Mouse (Mus musculus) granulocyte monocyte progenitor cell, adult 5-6 weeks (primary cell): Measurements from ENCODE around the gene Ptprd. TPM values are rescaled to one million over a fixed set of nuclear protein-coding genes. Genes with fewer than 3 reads are reported as not detected.

ENCODE experiments used
- ATAC-seq: replicated peaks from 2 replicates; pipeline ENCODE4 v1.8.0; 2016; ENCODE audit warnings: mild to moderate bottlenecking, moderate TSS enrichment, inconsistent platforms; ENCODE audit not compliant: poor library complexity, severe bottlenecking
- total RNA-seq, 2 experiments: library from RNA; stranded (forward) in 1 of 2; stranded (reverse) in 1 of 2; fragments of 200-712, 200-1000 nt in 1 of 2; fragments of >200 nt in 1 of 2; fragmentation: Nextera tagmentation in 1 of 2; gene quantifications; 2 replicates each; pipeline ENCODE4 v1.2.3; 2014 to 2017

Ptprd gene
- total RNA-seq, 2 experiments from 2014 or later = not detected

- ATAC-seq = no peak
Measured at GRCm38 (mm10) chr4:76282886-76283285, 1928.9 kb downstream of the Ptprd start.

GRCm38 (mm10) chr4:76262727-76263126 lies 1949.0 kb downstream of the Ptprd start:
- no peak for ATAC-seq

GRCm38 (mm10) chr4:76260686-76261085 lies 1951.1 kb downstream of the Ptprd start:
- ATAC-seq = no peak

GRCm38 (mm10) chr4:76260286-76260685 lies 1951.5 kb downstream of the Ptprd start:
- no peak for ATAC-seq

- no peak for ATAC-seq
Measured at GRCm38 (mm10) chr4:76259636-76260035, 1952.1 kb downstream of the Ptprd start.

- ATAC-seq = no peak
Measured at GRCm38 (mm10) chr4:76244371-76244770, 1967.4 kb downstream of the Ptprd start.

GRCm38 (mm10) chr4:76241542-76241941 lies 1970.2 kb downstream of the Ptprd start:
- ATAC-seq = no peak

- no peak for ATAC-seq
Measured at GRCm38 (mm10) chr4:76241140-76241539, 1970.6 kb downstream of the Ptprd start.

- no peak for ATAC-seq
Measured at GRCm38 (mm10) chr4:76239063-76239462, 1972.7 kb downstream of the Ptprd start.

GRCm38 (mm10) chr4:76238577-76238976 lies 1973.2 kb downstream of the Ptprd start:
- no peak for ATAC-seq

GRCm38 (mm10) chr4:76237827-76238226 lies 1973.9 kb downstream of the Ptprd start:
- ATAC-seq = no peak

GRCm38 (mm10) chr4:76223720-76224119 lies 1988.0 kb downstream of the Ptprd start:
- no peak for ATAC-seq

- no peak for ATAC-seq
Measured at GRCm38 (mm10) chr4:76222520-76222919, 1989.2 kb downstream of the Ptprd start.

GRCm38 (mm10) chr4:76218065-76218464 lies 1993.7 kb downstream of the Ptprd start:
- ATAC-seq = no peak

GRCm38 (mm10) chr4:76215141-76215540 lies 1996.6 kb downstream of the Ptprd start:
- ATAC-seq = no peak

- ATAC-seq = no peak
Measured at GRCm38 (mm10) chr4:76199321-76199720, 2012.4 kb downstream of the Ptprd start.

GRCm38 (mm10) chr4:76194762-76195161 lies 2017.0 kb downstream of the Ptprd start:
- no peak for ATAC-seq

GRCm38 (mm10) chr4:76193496-76193895 lies 2018.3 kb downstream of the Ptprd start:
- ATAC-seq = no peak

- no peak for ATAC-seq
Measured at GRCm38 (mm10) chr4:76192031-76192430, 2019.7 kb downstream of the Ptprd start.

GRCm38 (mm10) chr4:76190788-76191187 lies 2021.0 kb downstream of the Ptprd start:
- no peak for ATAC-seq

- ATAC-seq = no peak
Measured at GRCm38 (mm10) chr4:76183095-76183494, 2028.7 kb downstream of the Ptprd start.

GRCm38 (mm10) chr4:76179497-76179896 lies 2032.3 kb downstream of the Ptprd start:
- ATAC-seq = no peak

- ATAC-seq = no peak
Measured at GRCm38 (mm10) chr4:76175086-76175485, 2036.7 kb downstream of the Ptprd start.
